Mouse (Mus musculus) neural tube, embryonic 15.5 days (tissue): ENCODE measurements around the gene Alox12b. TPM values are rescaled to one million over a fixed set of nuclear protein-coding genes. Genes with fewer than 3 reads are reported as not detected.

ENCODE experiments used
- ATAC-seq: fragments of 200-750 bp; cut with Nextera tagmentation; 2 replicates; pipeline ENCODE4 v1.8.0; 2017; ENCODE audit warnings: mild to moderate bottlenecking, moderate TSS enrichment, moderate library complexity; ENCODE audit not compliant: low FRiP score
- H3K27ac ChIP-seq: fragments of 300-500 bp; sonication (generic); replicated peaks from 2 replicates; pipeline ENCODE4 v1.5.1; 2015; ENCODE audit warnings: mild to moderate bottlenecking, inconsistent platforms
- H3K27me3 ChIP-seq: fragments of 300-500 bp; sonication (generic); replicated peaks from 2 replicates; pipeline ENCODE4 v1.6.1; 2015; ENCODE audit warnings: inconsistent platforms
- H3K36me3 ChIP-seq: fragments of 300-500 bp; sonication (generic); 2 replicates; pipeline ENCODE4 v1.6.1; 2015; ENCODE audit warnings: inconsistent platforms
- H3K4me1 ChIP-seq: fragments of 300-500 bp; sonication (generic); 2 replicates; pipeline ENCODE4 v1.6.1; 2015; ENCODE audit warnings: inconsistent platforms
- H3K4me2 ChIP-seq: fragments of 300-500 bp; sonication (generic); 2 replicates; pipeline ENCODE4 v1.6.1; 2015; ENCODE audit warnings: inconsistent platforms, mild to moderate bottlenecking, moderate library complexity
- H3K4me3 ChIP-seq: fragments of 300-500 bp; sonication (generic); replicated peaks from 2 replicates; pipeline ENCODE4 v1.5.1; 2015; ENCODE audit warnings: mild to moderate bottlenecking, inconsistent platforms
- H3K9ac ChIP-seq: fragments of 300-500 bp; sonication (generic); replicated peaks from 2 replicates; pipeline ENCODE4 v1.6.1; 2015; ENCODE audit warnings: mild to moderate bottlenecking, inconsistent platforms
- H3K9me3 ChIP-seq: fragments of 300-500 bp; sonication (generic); replicated peaks from 2 replicates; pipeline ENCODE4 v1.6.1; 2016; ENCODE audit warnings: inconsistent platforms
- WGBS: fragments of 180-500 bp; shearing (Covaris S2); methylation state at CpG from one replicate; pipeline ENCODE4 v1.1.7; 2015; ENCODE audit warnings: mixed read lengths; 5-methylcytosine and 5-hydroxymethylcytosine counted together
- polyA plus RNA-seq: library from polyadenylated mRNA; unstranded; fragments of >200 nt; fragmentation: Nextera tagmentation; extraction: Ambion mirVana; gene quantifications from 2 replicates; pipeline ENCODE4 v1.2.1, GENCODE M21; 2015

The Alox12b gene
- 0.95 and 1.0 TPM in 2 replicates for polyA plus RNA-seq

- Histone ChIP-seq H3K4me3 (peak within 1 kb of the TSS; percentile 25), H3K36me3 (no peaks in the 10 kb centered on the region), H3K27me3 (peaks cover 31% of the 10 kb centered on the region), H3K4me1 (peaks cover 8% of the 10 kb centered on the region), H3K27ac (no peak within 1 kb of the TSS), H3K9me3 (no peaks in the 10 kb centered on the region), H3K9ac (no peak within 1 kb of the TSS; the same call in 1 of the 2 replicates), H3K4me2 (peak within 1 kb of the TSS; percentile 53)
- ATAC-seq, result no peak
- WGBS, result 3% methylated on average over 17 of the region's 18 CpGs
Measured at GRCm38 (mm10) chr11:69156800-69157199, at the start of gene Alox12b. TSS of gene Alox12b (plus strand) at chr11:69156989.

GRCm38 (mm10) chr11:69107676-69108075 is 49.1 kb upstream of the Alox12b start:
- H3K27ac ChIP-seq, result no peak overlapping the region
- no peak overlapping the region for H3K9ac ChIP-seq
- H3K4me3 ChIP-seq, result no peak overlapping the region
- no peak overlapping the region for H3K4me2 ChIP-seq
- H3K27me3 ChIP-seq, result no peaks in the 10 kb centered on the region
- 89% methylated on average over 11 of the region's 11 CpGs for WGBS
- no peaks in the 10 kb centered on the region for H3K9me3 ChIP-seq
- H3K4me1 ChIP-seq, result peaks cover 10% of the 10 kb centered on the region
- peaks cover 66% of the 10 kb centered on the region for H3K36me3 ChIP-seq
- ATAC-seq, result no peak

GRCm38 (mm10) chr11:69108223-69108622 is 48.6 kb upstream of the Alox12b start:
- 0 out of 2 replicates have a peak, but pooled peaks cover 1% of the 10 kb centered on the region for H3K27me3 ChIP-seq
- H3K4me3 ChIP-seq, result no peak overlapping the region
- H3K4me2 ChIP-seq, result no peak overlapping the region
- ATAC-seq, result no peak
- H3K9ac ChIP-seq, result no peak overlapping the region
- 97% methylated on average over 9 of the region's 9 CpGs for WGBS
- H3K4me1 ChIP-seq, result peaks cover 10% of the 10 kb centered on the region
- no peaks in the 10 kb centered on the region for H3K9me3 ChIP-seq
- peaks cover 61% of the 10 kb centered on the region for H3K36me3 ChIP-seq
- no peak overlapping the region for H3K27ac ChIP-seq

- Histone ChIP-seq H3K4me3 (no peak overlapping the region), H3K36me3 (peaks cover 50% of the 10 kb centered on the region), H3K4me2 (no peak overlapping the region), H3K27ac (no peak overlapping the region), H3K27me3 (peaks cover 6% of the 10 kb centered on the region; the same call in 1 of the 2 replicates), H3K9ac (no peak overlapping the region), H3K9me3 (no peaks in the 10 kb centered on the region), H3K4me1 (peaks cover 10% of the 10 kb centered on the region)
- ATAC-seq, result no peak
- WGBS, result 87% methylated on average over 13 of the region's 13 CpGs
Measured at GRCm38 (mm10) chr11:69109032-69109900, 47.5 kb upstream of the Alox12b start.

GRCm38 (mm10) chr11:69110319-69111046 is 46.3 kb upstream of the Alox12b start:
- Histone ChIP-seq H3K36me3 (peaks cover 39% of the 10 kb centered on the region), H3K9me3 (no peaks in the 10 kb centered on the region), H3K4me2 (peak overlapping the region; percentile 56), H3K9ac (peak overlapping the region; percentile 39), H3K4me1 (peaks cover 10% of the 10 kb centered on the region), H3K4me3 (peak overlapping the region; percentile 41), H3K27me3 (peaks cover 8% of the 10 kb centered on the region; the same call in 1 of the 2 replicates), H3K27ac (peak overlapping the region; percentile 60)
- ATAC-seq, result peak; percentile 76
- 1% methylated on average over 30 of the region's 30 CpGs for WGBS

GRCm38 (mm10) chr11:69111051-69111810 is 45.6 kb upstream of the Alox12b start:
- Histone ChIP-seq H3K27me3 (peaks cover 12% of the 10 kb centered on the region), H3K4me2 (peak overlapping the region; percentile 56), H3K36me3 (peaks cover 31% of the 10 kb centered on the region), H3K9me3 (no peaks in the 10 kb centered on the region), H3K4me3 (peak overlapping the region; percentile 41), H3K4me1 (peaks cover 10% of the 10 kb centered on the region), H3K9ac (peak overlapping the region; percentile 31; the same call in 1 of the 2 replicates), H3K27ac (peak overlapping the region; percentile 60; the same call in 1 of the 2 replicates)
- WGBS, result 7% methylated on average over 21 of the region's 21 CpGs
- no peak; the same call in 1 of the 2 replicates for ATAC-seq

GRCm38 (mm10) chr11:69111865-69112264 is 44.9 kb upstream of the Alox12b start:
- no peak overlapping the region for H3K27ac ChIP-seq
- WGBS, result 58% methylated on average over 4 of the region's 4 CpGs
- 0 out of 2 replicates have a peak overlapping the region, but pooled peaks have one; percentile 34 for H3K9ac ChIP-seq
- no peak for ATAC-seq
- peak overlapping the region; percentile 4; the same call in 1 of the 2 replicates for H3K4me3 ChIP-seq
- peaks cover 12% of the 10 kb centered on the region for H3K27me3 ChIP-seq
- peaks cover 14% of the 10 kb centered on the region for H3K4me1 ChIP-seq
- H3K4me2 ChIP-seq, result peak overlapping the region; percentile 56
- no peaks in the 10 kb centered on the region for H3K9me3 ChIP-seq
- peaks cover 27% of the 10 kb centered on the region for H3K36me3 ChIP-seq

- Histone ChIP-seq H3K4me1 (peaks cover 27% of the 10 kb centered on the region), H3K27me3 (peaks cover 12% of the 10 kb centered on the region), H3K9ac (no peak overlapping the region), H3K36me3 (peaks cover 6% of the 10 kb centered on the region; the same call in 1 of the 2 replicates), H3K4me3 (no peak overlapping the region), H3K4me2 (no peak overlapping the region), H3K27ac (no peak overlapping the region), H3K9me3 (no peaks in the 10 kb centered on the region)
- no peak for ATAC-seq
- whole genome bisulfite sequencing, result 80% methylated on average over 3 of the region's 3 CpGs
Measured at GRCm38 (mm10) chr11:69114018-69114417, 42.8 kb upstream of the Alox12b start.

- H3K4me1 ChIP-seq, result peaks cover 33% of the 10 kb centered on the region
- peaks cover 12% of the 10 kb centered on the region for H3K27me3 ChIP-seq
Measured at GRCm38 (mm10) chr11:69114621-69115020, 42.2 kb upstream of the Alox12b start.

GRCm38 (mm10) chr11:69116843-69117242 is 39.9 kb upstream of the Alox12b start:
- H3K9me3 ChIP-seq, result no peaks in the 10 kb centered on the region
- H3K4me1 ChIP-seq, result peaks cover 47% of the 10 kb centered on the region
- peak overlapping the region; percentile 97 for H3K4me2 ChIP-seq
- H3K4me3 ChIP-seq, result peak overlapping the region; percentile 85
- 56% methylated on average over 5 of the region's 5 CpGs for WGBS
- peak overlapping the region; percentile 87; the same call in 1 of the 2 replicates for H3K9ac ChIP-seq
- no peak for ATAC-seq
- H3K27ac ChIP-seq, result no peak overlapping the region
- H3K27me3 ChIP-seq, result peaks cover 17% of the 10 kb centered on the region
- no peaks in the 10 kb centered on the region for H3K36me3 ChIP-seq

More at GRCm38 (mm10) chr11:69114621-69115020, 42.2 kb upstream of the Alox12b start:
- no peak for ATAC-seq
- no peaks in the 10 kb centered on the region for H3K36me3 ChIP-seq
- no peaks in the 10 kb centered on the region for H3K9me3 ChIP-seq
- no peak overlapping the region for H3K4me3 ChIP-seq
- no peak overlapping the region for H3K27ac ChIP-seq
- H3K4me2 ChIP-seq, result no peak overlapping the region
- no peak overlapping the region for H3K9ac ChIP-seq
- WGBS, result 80% methylated on average over 3 of the region's 3 CpGs
